Mouse (Mus musculus): ENCODE measurements around the gene Cd160. TPM values are rescaled to one million over a fixed set of nuclear protein-coding genes. Genes with fewer than 3 reads are reported as not detected.

Gene Cd160
- polyA plus RNA-seq, 2 experiments from 2014 or later, result 29.0 to 38.4 TPM

DNA sequence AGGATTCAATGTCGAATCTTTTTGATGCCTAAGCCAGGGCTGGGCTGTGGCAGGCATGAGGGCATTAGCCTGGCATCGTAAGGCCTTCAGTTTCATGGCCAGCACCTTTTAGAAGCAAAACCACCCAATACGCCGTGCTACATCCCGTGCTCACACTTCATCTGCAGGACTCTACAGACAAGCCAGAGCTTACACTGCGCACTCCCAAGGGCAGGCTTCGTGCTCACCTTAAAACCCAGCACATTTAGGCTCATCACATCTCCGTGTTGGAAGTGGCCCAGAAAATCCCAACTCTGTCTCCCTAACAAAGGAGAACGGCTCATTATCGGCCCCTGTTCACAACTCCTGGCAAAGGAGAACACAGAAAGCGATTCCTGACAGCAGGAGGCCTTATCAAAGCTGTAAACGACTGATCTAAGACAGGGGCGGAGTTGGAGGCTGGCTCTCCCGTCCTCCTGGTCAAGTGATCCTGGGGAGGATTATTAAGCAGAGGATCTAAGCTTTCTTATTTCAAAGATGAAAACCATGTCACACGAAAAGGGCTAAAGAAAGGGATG lies 765 bp downstream of the Cd160 start:
- no peak for ATAC-seq

DNA sequence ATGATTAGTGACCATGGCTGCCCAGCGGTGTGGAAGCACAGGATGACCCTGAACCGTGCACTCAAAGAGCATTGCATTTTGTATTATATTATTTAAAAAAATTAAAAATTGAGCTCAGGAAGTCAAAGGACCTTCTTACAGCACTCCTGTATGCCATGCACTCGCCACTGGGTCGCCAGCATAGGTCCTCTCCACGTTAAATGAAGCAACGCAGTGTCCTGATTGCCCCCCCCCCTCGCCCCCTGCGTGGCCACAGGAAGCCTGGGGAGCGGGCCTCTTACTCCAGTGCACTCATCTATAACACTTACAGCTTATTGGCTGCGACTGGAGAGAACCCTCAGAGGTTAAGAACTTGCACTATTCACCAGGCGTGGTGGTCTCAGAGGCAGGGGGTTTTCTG lies 3.9 kb downstream of the Cd160 start:
- ATAC-seq, result no peak

DNA sequence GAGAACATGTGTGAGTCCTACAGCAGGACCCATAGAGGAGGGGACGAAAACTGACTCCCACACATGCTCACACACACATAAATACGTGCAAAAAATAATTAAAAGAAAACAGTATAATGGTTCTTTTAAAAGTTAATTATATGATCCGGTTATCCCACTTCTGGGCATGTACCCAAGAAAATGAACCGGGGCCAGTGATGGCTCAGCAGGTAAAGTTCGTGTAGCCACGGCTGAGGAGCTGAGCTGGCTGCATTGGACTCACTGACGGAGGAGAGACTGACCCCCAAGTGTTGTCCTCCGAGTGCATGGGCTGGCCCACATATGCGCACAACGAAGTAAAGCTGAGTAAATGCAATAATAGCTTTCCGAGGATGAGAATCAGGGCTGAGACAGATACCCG lies 4.5 kb downstream of the Cd160 start:
- ATAC-seq, result no peak

DNA sequence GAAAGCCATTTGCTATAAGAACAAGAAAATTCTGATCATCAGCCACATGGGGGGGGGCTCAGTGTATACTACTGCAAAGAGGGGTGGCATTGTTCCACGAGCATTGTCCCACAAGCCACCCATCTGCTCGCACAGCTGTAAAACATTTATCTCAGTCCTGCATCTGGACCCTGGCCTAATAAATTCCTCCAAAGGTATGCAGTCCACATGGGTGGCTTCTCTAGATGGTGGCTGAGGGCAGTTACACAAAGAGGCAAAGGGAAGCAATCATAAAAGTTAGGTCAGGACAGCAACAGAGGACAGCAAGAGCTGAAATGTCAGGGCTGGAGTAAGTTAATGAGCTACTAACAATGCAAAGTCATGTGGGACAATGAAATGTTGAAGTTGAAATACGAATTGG lies 5.5 kb downstream of the Cd160 start:
- ATAC-seq, result no peak

DNA sequence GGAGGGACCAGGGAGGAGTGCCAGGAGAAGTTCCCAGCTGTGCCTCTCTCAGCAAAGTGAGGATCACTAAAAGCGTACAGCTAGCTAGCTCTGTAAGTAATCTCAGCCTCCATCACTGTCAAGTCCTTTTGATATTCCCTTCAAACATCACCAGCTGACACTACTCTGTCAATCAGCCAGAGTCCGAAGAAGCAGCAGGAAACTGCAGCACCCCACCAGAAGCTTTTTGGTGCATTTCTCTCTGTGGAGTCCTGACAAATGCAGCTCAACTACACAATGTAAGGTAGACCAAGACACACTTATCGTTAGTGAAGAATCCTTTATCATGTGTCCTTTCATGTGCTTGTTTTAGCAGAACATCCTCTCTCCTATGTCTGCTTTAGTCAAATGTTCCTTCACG lies 7.6 kb downstream of the Cd160 start:
- ATAC-seq, result no peak

DNA sequence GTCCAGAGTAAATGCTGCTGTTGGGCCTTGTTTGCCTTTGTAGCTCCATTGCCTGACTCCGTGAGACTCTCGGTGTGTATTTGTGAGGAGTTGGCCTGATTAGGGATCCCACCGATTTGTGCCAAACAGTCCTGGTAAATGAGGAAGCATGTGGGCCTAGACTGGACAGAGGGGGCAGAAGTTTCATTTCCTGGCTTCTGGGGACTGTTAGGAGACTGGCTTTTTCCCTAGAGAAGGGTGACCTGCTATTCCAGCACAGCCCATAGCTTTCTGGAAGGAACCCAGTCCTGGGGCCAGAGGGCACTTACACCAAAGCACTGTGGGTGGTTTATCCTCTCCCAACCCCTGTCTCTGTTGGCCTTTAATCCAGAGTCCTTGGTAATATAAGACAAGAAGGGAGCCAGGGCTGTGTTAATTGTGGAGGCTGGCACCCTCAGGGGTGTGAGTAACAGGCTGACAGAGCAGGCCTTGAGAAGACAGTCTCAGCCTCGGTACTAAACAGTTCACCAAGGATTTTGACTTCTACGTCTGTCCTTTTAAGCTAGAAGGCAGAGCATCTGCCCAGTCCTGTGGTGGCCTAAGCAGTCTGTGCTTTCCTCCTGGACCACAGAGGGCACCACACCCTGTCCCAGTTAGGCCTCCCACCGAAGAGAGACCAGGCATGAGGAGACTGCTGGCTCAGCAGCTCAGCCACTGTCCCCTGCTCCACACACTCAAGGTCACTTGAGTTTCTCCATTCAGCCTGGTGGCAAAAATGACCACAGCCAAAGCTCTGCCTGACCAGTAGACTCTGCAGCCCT lies 8.8 kb downstream of the Cd160 start:
- ATAC-seq, result no peak

DNA sequence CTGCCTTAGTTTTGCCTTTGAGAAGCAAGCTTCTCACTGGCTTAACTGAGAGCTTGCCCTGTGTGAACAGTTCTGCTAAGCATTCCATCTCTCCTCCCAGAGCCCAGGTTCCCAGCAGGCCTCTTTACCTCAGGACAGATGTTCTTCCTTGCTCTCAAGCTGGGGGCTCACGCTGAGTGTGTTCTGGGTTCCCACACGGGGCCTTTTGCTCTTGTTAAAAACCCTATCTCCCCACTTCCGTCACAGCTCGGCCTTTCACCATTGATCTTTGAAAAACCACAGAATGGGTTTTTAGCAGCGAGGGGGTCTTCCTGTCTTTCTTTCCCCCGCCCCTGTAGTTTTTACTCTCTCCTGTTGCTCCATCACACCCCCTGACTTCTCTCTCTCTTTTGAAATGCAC lies 14.8 kb downstream of the Cd160 start:
- peak; percentile 68 for ATAC-seq

DNA sequence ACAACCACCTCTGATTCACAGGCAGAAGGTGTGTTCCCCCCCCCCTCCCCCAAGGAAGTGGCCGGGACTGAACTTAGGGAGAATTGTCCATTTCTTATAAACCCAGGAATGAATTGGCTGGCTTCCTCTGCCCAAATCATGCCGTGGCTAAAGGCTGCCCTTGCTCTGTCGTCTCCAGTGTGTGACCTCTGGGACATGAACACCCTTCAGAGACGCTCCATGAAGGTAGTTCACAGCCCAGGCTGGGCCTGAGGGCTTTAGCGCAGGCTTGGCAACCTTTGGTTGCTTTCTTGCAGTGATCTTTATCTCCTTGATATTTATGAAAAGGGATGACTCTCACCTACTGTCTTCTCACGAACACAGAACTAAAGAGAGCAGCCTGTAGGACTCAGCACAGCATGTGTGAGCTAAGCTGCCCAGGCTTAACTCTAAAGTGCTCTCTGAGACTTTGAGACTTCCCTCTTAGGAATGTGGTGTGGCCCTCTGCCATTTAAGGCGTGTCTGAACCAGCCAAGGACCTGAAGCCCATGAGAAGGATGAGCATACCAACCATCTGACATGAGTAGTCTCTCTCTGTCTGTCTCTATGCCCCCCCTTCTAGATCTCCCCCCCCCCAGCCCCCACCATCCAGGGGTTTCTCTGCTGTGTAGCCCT lies 15.4 kb downstream of the Cd160 start:
- peak; percentile 5 for ATAC-seq

DNA sequence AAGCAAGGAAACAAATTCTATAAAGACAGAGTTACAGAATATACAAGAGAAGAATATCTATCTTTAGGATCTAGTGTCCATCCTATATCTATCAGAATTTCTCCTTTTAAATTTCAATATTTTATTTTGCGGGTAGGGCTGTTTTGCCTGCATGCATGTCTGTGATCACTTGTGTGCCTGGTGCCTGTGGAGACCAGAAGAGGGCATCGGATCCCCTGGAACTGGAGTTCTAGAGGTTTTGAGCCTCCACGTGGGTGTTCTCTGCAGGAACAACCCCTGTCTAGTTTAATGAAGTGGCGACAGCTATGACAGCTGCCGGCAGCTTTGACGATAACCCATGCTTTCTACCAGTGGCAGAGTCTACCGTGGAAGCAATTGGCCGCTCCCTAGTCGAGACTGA lies 16.0 kb downstream of the Cd160 start:
- peak; percentile 63 for ATAC-seq

DNA sequence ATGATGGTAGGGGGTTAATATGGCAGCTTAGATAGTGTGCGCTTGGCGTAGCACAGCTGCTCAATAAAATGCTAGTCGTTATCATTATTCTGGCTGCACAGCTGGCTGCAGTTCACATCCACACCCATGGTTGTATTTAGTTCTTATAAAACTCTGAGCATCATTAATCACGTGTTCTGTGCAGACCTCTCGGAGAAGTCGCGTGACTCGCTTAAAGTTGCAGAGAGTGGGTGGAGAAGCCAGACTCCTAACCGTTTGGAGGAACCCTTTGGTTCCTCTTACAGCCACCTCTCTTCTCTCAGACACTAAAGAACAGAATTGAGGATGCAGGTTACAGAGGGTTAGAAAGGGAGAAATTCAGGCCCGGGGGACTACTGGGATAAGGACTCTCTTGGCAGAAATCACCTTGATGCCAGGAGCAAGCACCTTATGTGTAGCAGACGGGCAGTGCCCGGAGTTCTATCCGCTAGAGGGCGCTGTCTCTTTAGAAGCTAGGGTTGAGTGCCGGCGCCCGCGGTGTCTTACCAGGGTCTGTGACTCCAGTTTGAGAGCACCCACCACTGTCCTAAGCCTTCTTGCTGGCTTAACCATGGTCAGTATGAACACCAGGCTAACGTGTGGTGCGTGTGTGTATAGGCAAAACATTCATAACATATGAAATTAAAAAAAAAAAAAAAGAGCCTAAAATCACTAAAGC lies 16.6 kb downstream of the Cd160 start:
- ATAC-seq, result peak; percentile 74

DNA sequence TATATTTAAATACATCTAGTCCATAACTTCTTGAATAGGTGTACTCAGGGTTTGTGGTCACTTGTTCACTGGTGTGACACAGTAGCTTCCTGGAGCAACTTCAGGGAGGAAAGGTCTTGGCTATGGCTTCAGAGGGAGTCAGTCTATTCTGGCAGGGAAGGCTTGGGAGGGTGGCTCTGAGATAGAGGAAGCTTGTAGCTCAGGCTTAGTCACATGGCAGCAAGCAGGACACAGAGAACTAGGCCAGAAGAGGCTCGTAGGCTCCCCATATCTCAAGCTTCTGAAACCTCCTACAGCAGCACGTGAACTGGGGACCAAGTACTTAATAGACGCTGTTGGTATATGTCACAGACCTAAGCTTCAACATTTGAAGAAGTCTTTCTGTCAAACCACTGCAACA lies 17.9 kb downstream of the Cd160 start:
- ATAC-seq, result no peak

DNA sequence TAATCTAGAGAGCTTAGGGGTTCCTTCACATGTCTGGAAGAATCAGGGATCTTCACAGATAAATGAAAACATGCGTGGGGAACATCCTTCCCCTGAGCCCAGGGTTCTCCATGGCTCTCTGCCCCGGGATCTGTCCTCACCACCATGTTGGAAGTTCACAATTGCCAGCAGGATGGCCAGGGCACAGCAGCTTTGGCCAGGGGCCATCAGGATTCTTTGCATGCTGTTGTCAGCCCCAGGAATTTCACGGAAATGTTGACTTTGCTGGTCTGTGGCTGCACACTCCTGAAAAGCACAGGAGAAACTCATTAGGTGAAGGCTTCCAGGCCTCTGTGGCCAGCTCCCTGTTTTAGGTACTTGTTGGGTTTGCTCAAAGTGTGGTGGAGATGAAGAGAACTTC lies 20.5 kb downstream of the Cd160 start:
- ATAC-seq, result no peak

DNA sequence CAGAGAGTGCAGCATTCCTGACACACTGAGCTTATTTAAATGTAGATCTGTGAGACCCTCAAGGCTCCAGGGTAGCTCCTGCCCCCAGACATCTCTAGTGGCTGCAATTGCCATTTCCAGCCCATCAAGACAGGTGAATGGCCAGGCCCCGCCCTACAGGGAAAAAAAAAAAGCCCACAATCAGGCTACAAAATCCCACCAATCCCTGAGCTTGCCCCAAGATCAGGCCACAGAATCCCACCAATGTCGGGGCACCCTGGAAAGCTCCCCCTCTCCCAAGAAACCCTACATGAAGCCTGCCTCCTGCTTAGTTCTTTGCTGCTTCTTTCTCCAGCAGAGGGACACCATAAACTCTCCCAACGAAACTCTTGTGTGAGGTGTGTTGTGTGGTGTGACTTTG lies 21.0 kb downstream of the Cd160 start:
- ATAC-seq, result no peak

DNA sequence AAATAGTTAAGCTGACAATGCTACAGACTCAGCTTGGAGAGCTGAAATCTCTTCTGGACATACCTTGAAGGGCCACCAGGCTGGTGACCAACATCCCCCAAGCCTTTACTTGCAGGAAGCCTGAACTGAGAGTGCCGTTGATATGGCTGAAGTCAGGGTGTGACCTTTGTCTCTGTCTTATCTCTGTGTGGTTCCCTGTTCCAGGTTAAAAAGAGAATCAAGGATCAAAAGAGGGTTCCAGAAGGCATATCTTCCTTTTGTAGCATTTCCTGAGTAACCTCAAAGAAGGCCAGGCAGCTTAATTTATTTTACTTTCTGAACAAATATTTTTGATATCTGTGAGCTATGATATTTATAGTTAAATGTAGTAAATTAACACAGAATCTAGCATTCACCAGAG lies 26.9 kb downstream of the Cd160 start:
- ATAC-seq, result no peak

DNA sequence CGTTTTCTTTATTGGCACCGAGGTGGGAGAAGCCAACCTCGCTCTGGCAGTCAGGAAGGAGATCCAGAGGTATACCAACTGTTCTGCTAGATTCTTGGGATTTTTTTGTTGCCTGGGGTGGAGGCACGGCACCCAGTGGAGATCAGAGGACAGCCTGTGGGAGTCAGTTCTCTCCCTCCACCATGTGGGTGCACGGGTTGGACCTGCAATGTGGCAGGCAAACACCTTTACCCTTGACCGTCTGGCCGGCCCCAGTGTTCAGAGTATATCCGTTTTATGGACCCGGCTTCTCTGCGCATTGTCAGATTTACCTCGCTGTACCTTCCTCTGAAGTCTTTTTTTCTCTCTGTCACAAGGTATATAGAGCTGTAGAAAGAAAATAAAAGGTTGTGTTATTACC lies 28.9 kb downstream of the Cd160 start:
- ATAC-seq, result no peak

DNA sequence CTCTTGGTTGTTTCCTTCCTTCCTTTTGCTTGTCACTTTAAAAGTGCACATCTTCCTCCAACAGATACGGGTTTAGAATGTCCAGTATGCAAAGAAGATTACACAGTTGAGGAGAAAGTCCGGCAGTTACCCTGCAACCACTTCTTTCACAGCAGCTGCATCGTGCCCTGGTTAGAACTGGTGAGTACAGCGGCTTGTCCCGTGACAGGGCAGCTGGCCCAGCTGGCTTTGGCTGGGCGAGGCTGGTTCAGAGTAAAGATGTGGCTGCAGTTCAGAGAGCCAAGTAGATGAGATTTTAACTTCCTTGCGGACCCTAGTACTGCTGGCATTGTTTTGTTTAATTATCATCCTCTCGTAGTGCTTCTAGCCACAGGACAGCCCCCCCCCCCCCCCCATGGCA lies 40.6 kb downstream of the Cd160 start:
- no peak for ATAC-seq

DNA sequence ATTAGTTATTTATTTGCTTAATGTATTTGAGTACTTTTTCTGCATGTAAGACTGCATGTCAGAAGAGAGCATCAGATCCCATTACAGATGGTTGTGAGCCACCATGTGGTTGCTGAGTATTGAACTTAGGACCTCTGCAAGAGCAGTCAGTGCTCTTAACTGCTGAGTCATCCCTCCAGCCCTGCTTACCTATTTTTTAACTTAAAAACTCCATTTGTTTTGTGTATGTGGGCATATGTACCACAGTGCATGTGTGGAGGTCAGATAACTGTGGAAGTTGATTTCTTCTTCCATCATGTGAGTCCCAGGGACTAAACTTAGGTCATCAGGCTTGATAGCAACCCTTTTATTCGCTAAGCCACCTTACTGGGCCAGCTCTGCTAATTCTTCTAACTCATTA lies 41.4 kb downstream of the Cd160 start:
- ATAC-seq, result no peak

DNA sequence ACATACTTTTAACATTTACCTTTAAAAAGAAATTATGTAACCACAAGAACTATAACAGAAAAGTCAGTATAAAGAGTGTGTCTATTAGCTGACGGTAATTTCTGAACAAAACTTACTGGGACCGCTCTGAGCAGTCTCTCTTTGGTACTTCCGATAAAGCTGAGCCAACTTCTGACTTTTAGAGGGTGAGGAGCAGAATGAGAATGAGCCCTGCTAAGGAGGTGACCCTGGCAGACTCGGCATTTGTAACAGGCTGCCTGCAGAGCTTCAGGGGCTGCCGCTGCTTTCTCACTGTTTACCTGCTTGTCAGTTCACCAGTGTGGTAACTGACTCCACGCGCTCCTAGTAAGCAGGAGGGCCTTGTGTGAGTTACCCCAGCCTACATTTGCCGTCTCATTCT lies 46.9 kb downstream of the Cd160 start:
- ATAC-seq, result no peak

DNA sequence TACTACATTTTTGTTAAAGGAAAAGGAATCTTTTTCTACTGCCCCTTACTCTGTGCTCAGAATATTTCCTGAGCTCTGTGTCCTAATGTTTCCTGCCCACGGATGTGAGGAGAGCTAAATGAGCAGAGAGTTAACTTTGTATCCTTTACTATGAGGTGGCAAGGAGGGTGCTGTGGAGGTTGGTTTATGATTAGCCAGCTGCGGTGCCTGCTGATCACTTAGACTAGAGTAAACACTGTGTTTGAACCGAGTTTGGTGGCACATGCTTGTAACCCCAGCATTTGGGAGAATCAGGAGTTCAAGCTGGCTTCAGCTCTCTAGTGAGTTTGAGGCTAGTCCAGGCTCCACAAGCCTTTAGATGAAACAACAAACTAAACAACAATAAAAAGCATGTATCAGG lies 52.0 kb downstream of the Cd160 start:
- ATAC-seq, result no peak

DNA sequence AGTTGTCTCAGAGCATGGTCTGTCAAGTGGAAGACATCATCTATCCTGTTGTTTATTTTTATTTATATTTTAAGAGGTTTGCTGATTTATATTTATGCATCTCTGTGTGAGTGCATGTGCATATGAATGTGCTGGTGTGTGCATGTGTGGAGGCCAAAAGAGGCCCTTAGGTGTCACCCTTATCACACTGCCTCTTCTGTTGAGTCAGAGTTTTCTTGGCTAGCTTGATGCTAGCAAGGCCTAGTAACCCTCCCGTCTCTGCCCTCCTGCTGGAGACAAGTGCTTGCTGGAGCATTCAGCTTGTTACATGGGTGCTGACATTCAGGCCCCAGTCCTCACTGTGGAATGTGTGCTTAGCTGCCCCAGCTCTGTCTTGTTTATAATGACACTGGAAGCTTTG lies 56.2 kb downstream of the Cd160 start:
- ATAC-seq, result no peak

DNA sequence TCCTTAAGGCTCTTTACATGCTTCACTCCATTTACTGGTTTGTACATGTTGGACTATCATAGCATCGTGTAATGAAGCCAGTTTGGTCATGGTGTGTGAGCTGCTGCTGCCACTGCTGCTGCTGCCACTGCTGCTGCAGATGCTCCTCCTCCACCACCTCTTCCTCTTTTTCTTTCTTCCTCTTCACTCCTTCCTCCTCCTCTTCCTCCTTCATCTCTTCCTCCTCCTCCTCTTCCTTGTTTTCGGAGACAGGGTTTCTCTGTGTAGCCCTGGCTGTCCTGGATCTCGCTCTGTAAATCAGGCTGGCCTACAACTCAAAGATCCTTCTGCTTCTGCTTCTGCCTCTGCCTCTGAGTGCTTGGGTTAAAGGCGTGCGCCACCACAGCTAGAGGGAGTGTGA lies 59.2 kb downstream of the Cd160 start:
- ATAC-seq, result no peak

DNA sequence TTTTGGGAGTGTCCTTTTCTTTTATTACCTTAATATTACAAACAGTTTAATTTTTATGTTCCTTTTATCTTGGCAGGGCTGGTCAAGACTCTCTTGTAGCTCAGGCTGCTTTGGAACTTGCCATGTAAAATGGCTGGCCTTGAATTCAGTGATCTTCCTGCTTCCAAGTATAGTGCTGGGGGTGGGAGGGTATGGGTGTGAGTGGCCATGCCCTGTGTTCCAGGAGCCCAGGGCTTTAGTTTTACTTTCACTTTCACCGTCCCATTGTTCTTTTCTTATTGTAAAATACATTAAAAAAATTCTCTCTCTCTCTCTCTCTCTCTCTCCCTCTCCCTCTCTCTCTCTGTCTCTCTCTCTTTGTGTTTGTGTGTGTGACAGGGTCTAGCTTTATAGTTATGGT lies 64.6 kb downstream of the Cd160 start:
- ATAC-seq, result peak; percentile 78

DNA sequence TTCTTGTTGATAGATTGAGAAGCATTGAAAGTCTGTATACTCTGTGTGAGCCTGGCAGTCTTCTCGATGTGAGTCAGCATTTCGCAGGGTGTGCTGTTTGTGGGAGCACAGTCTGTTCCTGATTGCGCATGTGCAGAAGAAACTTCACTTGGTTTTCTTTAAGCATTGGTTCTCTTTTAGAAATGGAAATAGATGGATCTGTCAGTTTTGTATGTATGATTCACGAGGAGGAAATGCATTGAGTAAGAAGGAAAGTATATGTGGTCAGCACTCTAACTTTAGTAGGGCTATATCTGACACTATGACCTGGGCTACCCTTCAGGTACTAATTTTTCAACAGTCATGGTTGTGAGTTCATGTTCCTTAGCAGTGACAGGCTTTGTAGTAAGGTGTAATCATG lies 69.5 kb downstream of the Cd160 start:
- peak; percentile 37 for ATAC-seq

DNA sequence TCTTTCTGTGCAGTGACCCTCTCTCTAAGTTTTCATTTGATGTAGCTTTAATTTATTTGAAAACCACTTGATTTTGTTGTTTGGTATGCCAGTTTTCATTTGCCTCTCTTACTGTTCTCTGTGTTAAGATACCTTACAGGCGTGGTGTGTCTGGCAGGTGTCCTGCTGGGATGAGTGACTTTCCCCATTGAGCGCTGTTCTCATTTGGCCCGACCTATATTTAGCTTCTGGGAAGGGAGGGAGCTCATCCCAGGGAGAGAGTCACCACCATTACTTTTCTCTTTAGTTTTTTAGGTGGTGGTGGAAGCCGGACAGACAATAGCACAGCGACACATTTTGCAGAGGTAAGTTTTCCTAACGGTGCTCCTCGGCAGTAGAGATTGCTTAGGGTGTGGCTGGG lies 71.5 kb downstream of the Cd160 start:
- ATAC-seq, result no peak

All from CD4-positive, CD25-positive, alpha-beta regulatory T cell, adult 4 months (primary cell).